Mouse (Mus musculus) A20 (cell line): Measurements from ENCODE around the gene Nkx2-1.

Experiments
- DNase-seq: peaks from one replicate; pipeline ENCODE4 v3.0.0-alpha.2; 2011; ENCODE audit warnings: low read depth, low spot score

Gene Nkx2-1

DNA sequence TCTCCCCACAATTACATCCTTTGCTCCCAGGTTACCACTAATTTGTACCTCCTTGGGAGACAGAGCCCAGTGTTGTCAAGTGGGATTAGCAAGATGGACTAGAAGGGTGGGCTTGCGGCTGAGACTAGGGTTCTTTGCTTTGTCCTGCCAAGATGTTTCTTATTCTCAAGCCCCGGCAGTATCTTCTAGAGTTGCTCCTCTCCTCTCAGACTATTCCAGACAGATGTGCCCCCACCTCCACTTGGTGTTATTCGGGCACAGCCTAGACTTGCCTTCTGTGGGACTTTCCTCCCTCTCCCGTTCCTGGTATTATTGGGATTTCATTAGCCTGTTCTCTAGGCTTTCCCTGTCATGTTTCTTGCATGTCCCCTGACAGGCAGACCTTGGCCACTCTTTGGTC is 14.5 kb downstream of the Nkx2-1 start:
- no peak for DNase-seq

DNA sequence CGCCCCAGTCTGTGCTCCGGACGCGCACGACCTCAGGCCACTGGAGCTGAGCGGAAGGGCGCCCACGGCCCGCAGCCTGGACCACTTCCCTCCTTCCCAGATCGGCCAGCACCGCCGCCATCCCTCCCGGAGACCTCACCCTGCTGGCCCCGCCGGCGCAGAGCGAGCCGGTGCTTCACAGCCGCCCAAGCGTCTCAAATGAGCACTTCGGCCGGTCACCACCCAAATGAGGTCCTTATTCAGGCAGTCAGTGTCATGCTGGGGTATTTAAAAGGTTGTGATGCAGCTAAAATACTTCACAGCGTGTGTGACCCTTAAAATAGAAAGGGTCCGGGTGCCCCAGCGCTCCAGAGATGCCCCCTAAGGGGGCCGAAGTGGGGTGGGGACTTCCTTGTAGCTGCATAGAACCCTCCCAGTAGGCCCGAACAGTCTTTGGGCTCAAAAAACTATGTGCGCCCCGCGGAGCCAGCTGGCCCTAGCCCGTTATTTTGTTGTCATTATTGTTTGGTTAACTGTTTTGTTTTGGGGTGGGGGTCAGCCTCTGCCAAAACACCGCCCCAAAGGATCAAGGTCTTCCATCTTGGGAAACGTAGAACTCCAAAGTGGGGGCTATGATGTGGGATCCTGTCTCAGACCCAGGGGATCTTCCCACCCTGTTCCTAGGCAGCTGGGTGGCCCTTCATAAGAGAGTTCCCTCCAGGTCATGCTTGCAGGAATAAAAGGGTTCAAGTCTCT is 15.4 kb downstream of the Nkx2-1 start:
- DNase-seq, result no peak

DNA sequence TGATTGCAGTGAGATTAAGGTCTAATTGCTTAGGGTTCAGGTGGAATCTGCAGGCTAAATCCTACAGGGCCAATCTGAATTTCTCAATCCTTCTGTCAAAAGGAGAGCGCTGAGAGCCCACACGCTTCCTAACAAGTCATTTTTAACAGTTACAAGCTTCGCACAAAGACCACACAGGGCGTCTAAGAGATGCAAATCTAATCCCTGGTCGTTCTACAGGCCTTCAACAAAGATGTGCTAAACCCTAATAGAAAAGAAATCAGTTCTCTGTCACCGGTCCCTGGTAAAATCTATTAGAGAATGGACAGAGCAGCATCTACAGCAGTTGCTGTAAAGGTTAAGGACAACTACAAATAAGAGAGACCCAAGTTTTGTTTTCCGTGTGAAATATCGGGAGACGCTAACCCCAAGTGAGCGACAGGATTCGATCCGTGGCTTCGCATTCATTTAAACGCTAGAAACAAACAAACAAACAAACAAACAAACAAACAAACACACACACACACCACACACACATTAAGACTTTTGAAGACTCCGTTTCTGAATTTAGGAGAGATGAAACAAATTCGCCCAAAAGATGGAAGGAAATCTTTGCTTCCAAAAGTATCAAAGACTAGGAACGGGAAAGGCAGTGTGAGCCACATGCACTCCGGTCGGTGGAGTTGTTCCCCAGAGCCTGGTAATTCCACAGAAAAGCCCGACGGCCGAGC is 16.2 kb downstream of the Nkx2-1 start:
- DNase-seq, result no peak

DNA sequence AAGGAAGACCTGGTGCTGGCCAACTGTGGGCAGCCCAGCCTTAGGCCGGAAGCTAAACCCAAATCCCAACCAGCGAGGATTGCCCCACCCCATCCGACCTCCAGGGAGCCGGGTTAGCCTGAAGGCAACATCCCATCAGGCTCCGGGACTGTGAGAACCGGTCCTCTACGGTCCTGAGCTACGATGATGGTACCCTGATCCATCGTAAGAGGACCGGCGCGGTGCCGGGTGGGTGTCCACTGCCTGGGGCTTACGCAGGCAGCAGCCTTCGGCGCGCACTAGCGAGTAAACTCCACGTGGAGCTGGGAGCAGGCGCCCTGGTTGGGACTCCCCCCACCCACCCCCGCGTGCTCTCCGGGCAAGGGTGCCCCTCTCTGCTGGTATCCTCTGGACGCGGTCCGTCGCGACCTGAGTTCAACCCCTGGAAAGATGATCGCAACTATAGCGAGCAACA is 16.9 kb downstream of the Nkx2-1 start:
- DNase-seq, result no peak

DNA sequence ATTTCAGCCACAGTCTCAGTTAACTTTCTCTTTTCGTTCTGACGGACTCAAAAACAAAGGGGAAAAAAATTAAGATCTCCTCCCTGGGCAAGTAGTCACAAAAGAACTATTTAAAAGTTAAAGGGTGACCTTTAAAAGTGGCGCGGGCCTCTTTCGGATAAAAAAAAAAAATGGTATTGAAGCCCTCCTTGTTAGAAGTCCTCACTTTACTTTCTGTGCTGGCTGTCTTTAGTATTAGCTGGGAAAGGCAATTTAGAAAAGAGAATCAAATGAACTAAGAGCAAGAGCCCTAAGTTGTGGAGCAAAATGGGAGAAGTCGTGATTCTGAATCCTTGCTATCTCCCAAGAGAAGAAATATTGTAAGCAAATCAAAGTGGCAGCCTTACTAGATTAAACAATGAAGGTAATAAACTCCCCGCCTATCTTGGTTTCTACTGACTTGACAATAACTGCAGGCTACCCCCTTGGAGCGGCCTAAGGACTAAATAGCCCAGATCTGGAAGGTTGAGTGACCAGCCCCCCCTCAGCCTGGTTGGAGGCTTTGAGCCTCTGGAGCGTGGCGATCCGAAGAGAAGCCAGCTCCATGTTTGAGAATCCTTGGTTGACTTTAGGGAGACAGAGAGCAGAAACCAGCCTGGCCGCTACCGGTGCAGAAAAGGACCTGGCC is 17.5 kb downstream of the Nkx2-1 start:
- DNase-seq, result no peak

DNA sequence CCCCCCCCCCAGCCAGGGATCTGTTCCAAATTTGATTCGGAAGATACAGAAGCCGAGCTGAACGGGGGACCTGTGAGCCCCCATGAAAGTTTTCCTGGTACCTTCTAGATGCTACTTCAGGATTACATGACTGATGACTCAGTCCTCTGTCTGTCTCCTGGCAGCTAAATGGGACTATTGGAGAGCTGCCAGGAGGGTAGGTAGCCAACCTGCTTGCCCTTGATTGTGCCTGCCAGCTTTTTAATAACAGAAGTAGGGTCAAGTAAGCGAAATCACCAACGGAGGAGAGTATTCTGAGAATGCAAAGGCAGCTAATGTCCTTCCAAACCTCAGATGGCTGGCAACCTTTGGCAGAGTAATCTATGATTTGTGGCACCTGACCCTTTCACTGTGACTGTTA is 18.5 kb downstream of the Nkx2-1 start:
- DNase-seq, result no peak

DNA sequence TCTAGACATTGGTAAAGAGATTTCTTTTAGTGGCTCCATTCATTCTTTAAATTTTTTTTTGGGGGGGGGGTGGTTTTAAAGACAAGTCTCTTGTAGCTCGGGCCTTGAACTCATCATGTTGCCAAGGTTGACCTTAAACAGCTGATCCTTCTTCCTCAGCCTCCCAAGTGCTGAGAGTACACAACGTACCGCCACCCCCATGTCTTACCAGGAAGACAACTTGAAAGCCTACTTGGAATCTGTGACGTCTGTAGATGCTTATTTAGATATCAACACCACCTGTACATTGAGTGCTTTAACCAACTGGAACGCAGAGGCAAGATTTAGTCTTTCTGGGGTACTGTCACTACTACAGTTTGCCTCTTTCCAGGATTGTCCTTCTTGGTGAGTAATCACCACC is 21.9 kb downstream of the Nkx2-1 start:
- DNase-seq, result no peak

DNA sequence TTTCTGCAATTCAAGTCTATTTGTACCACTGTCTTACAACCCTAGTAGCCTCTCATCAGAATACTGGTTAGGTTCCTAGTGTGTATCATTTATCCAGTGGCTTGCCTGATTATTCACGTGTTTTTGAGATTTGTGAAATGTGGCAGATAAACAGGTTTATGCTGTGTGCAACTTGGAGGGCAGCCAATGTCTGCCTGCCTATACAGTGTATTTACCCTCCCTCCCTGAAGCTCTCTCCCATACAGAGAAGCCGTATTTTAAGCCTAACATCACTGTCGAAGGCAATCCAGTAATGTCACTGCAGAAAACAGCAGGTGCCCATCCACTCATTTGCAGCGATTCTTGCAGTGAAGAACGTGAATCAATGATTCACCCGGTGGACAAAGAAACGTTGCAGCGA is 28.3 kb downstream of the Nkx2-1 start:
- no peak for DNase-seq

DNA sequence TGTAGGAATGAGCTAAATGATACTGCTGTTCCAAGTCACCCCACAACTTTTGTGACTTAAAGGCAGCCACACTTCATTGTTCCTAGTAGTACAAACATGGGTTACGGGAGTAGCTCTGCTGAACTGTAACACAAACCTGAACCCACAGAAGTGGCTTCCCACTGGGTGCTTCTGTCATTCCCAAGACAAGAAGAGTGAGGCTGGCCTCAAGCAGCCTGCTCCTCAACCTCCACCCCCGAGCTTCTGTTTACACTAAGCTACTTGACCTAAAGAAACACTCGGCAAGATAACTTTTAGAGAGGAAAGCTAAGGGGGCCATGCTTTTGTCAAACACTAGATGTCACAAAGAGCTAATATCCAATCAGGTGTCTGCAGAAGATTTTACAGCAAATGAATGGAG is 49.7 kb downstream of the Nkx2-1 start:
- DNase-seq, result no peak

DNA sequence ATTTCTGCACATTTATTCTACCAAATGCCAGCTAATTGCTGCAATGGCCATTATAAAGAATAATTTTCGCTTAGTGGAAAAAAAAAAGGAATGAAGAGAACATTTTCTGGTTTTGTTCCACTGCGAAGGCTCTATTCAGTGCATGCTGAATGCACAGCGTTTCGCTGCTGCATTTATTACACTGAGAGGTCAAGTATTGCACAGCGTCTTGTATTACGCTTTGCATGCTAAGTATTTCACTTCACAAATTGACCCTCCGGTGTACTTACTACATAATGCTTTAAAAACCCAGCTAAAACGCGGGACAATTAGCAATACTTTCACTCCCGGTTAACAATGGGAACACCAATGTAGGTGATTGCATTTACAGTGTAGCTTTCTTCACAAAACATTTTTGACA is 54.1 kb downstream of the Nkx2-1 start:
- DNase-seq, result no peak
